Mouse (Mus musculus): ENCODE data around the gene Cdc34b. TPM values are rescaled to one million over a fixed set of nuclear protein-coding genes. Genes with fewer than 3 reads are reported as not detected.
"Not testable (repeated sequence)": the region's sequence is repeated elsewhere in the genome, so short reads cannot be mapped to it uniquely, and the experiment has no call there.

The Cdc34b gene
- total RNA-seq (2012; rRNA removed) (0.21 TPM in 1 of 2 replicates, not detected in the other), total RNA-seq (2014; rRNA removed) (0.19 TPM in 1 of 2 replicates, not detected in the other), polyA plus RNA-seq (2012; ENCODE audit: insufficient read length, low read depth) (not detected in 2 replicates)

DNA sequence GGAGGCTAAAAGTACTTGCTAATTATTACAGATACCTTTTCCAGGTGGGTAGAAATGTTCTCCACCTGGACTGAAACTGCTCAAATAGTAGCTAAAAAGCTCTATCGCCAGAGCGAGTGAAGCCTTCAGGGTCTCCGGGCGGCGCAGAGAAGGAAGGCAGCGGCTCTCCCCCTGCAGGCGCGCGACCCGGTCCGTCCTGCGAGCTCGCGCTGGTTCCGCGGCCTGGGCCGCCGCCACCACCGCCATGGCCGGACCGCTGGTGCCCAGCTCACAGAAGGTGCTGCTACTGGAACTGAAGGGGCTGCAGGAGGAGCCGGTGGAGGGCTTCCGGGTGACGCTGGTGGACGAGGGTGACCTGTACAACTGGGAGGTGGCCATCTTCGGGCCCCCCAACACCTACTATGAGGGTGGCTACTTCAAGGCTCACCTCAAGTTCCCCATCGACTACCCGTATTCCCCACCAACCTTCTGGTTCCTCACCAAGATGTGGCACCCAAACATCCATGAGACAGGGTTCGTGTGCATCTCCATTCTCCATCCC is at the start of gene Cdc34b:
Cdc34b (plus strand) TSS at position 51 of the 541 bp plus-strand sequence.
- no peaks in the 10 kb centered on the region for H3K36me3 ChIP-seq (replicated peaks in 1 of 2; ENCODE audit: control insufficient read depth in 1 of 2, insufficient read depth in 1 of 2, low read length in 1 of 2)
- H3K4me1 ChIP-seq (ENCODE audit: control insufficient read depth in 1 of 2, insufficient read depth in 2 of 2) = no peaks in the 10 kb centered on the region
- H3K79me2 ChIP-seq (replicated peaks; ENCODE audit: control insufficient read depth, extremely low read depth, insufficient read depth, poor library complexity, severe bottlenecking) = no peaks in the 10 kb centered on the region
- H3K9me3 ChIP-seq (replicated peaks; ENCODE audit: low read length) = peaks cover 10% of the 10 kb centered on the region
- peaks cover 85% of the 10 kb centered on the region for H3K27me3 ChIP-seq (replicated peaks)
- in situ Hi-C loops (cut with MboI; ENCODE audit: low pct_ligation_motif_present, low pct_unique_long_range_greater_than_20kb, low sequenced_read_pairs) (no loop called here), dilution Hi-C loops (cut with MboI; ENCODE audit: extremely low pct_ligation_motif_present, extremely low pct_unique_long_range_greater_than_20kb, low sequenced_read_pairs) (no loop called here)
- H3K4me3 ChIP-seq (replicated peaks in 1 of 3; ENCODE audit: low read depth in 2 of 3, low read length in 2 of 3, poor library complexity in 1 of 3) = no peak within 1 kb of the TSS
- H3K9ac ChIP-seq (ENCODE audit: insufficient read depth, low read depth) = no peak within 1 kb of the TSS
- TF ChIP-seq USF2 (conservative IDR thresholded peaks at IDR 0.05; ENCODE audit: low read depth, low read length) (no peak), UBTF (IDR thresholded peaks at IDR 0.05; ENCODE audit: low read depth, low read length) (no peak), JUN (IDR thresholded peaks at IDR 0.05; ENCODE audit: insufficient read depth, low read depth, low read length) (no peak), RCOR1 (conservative IDR thresholded peaks at IDR 0.05; ENCODE audit: low read depth, low read length) (no peak), TCF12 (IDR thresholded peaks at IDR 0.05; ENCODE audit: low read depth, low read length) (no peak), ETS1 (conservative IDR thresholded peaks at IDR 0.05; ENCODE audit: low read depth, low read length) (no peak), GABPA (IDR thresholded peaks at IDR 0.05; ENCODE audit: insufficient replicate concordance, low read depth, low read length) (no peak), MYC (IDR thresholded peaks at IDR 0.05; ENCODE audit: low read depth, low read length) (no peak), MXI1 (IDR thresholded peaks at IDR 0.05; ENCODE audit: low read depth, low read length) (no peak), POLR2AphosphoS2 (IDR thresholded peaks at IDR 0.05; ENCODE audit: low read depth, low read length) (no peak), ZC3H11A (IDR thresholded peaks at IDR 0.05; ENCODE audit: low read depth, low read length) (no peak), E2F4 (IDR thresholded peaks at IDR 0.05; ENCODE audit: insufficient replicate concordance, low read depth, low read length) (no peak), MAZ (IDR thresholded peaks at IDR 0.05; ENCODE audit: low read depth, low read length) (no peak), MAFK (IDR thresholded peaks at IDR 0.05; ENCODE audit: insufficient replicate concordance, low read length) (no peak), ZNF384 (IDR thresholded peaks at IDR 0.05; ENCODE audit: low read depth, low read length) (no peak), ZKSCAN1 (IDR thresholded peaks at IDR 0.05; ENCODE audit: borderline replicate concordance, low read depth, low read length) (no peak), MAX (IDR thresholded peaks at IDR 0.05; ENCODE audit: low read length) (no peak)
- H3K27ac ChIP-seq (ENCODE audit: insufficient read depth, low read depth) = no peak within 1 kb of the TSS
- no peak for DNase-seq (ENCODE audit: extremely low read depth)
- H3K4me2 ChIP-seq (ENCODE audit: insufficient read depth, low read depth, poor library complexity, severe bottlenecking) = no peak within 1 kb of the TSS

DNA sequence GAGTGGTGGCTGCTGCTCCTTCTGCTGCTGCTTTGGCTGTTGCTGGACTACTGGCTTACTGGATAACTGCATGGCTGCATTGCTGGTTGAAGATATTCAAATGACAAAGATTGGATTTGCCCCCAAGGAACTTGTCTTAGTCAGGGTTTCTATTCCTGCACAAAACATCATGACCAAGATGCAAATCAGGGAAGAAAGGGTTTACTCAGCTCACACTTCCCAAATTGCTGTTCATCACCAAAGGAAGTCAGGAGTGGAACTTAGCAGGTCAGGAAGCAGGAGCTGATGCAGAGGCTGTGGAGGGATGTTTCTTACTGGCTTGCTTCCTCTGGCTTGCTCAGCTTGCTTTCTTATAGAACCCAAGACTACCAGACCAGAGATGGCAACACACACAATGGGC is 49.1 kb upstream of the Cdc34b start:
- peak; percentile 80 for DNase-seq (ENCODE audit: extremely low read depth)
- Histone ChIP-seq H3K4me2 (ENCODE audit: insufficient read depth, low read depth, poor library complexity, severe bottlenecking) (peak overlapping the region; percentile 26; the same call in 1 of the 2 replicates), H3K4me1 (ENCODE audit: control insufficient read depth in 1 of 2, insufficient read depth in 2 of 2) (peaks cover 21 to 66% of the 10 kb centered on the region in 2 experiments)
- H3K36me3 ChIP-seq (replicated peaks in 1 of 2; ENCODE audit: control insufficient read depth in 1 of 2, insufficient read depth in 1 of 2, low read length in 1 of 2); H3K27me3 ChIP-seq (replicated peaks); H3K4me3 ChIP-seq (replicated peaks in 1 of 3; ENCODE audit: low read depth in 2 of 3, low read length in 2 of 3, poor library complexity in 1 of 3); H3K79me2 ChIP-seq (replicated peaks; ENCODE audit: control insufficient read depth, extremely low read depth, insufficient read depth, poor library complexity, severe bottlenecking); in situ Hi-C loops (cut with MboI; ENCODE audit: low pct_ligation_motif_present, low pct_unique_long_range_greater_than_20kb, low sequenced_read_pairs); H3K27ac ChIP-seq (ENCODE audit: insufficient read depth, low read depth); H3K9ac ChIP-seq (ENCODE audit: insufficient read depth, low read depth); H3K9me3 ChIP-seq (replicated peaks; ENCODE audit: low read length); dilution Hi-C loops (cut with MboI; ENCODE audit: extremely low pct_ligation_motif_present, extremely low pct_unique_long_range_greater_than_20kb, low sequenced_read_pairs): not testable (repeated sequence)
- TF ChIP-seq MAZ (IDR thresholded peaks at IDR 0.05; ENCODE audit: low read depth, low read length) (0 out of 2 replicates have a peak, but pooled peaks have one; percentile 40), TCF12 (IDR thresholded peaks at IDR 0.05; ENCODE audit: low read depth, low read length) (peak; percentile 66; the same call in 1 of the 2 replicates), CHD2 (IDR thresholded peaks at IDR 0.05; ENCODE audit: low read length) (0 out of 2 replicates have a peak, but pooled peaks have one; percentile 53), ETS1 (conservative IDR thresholded peaks at IDR 0.05; ENCODE audit: low read depth, low read length) (peak; percentile 80), MEF2A (IDR thresholded peaks at IDR 0.05; ENCODE audit: borderline replicate concordance, low read depth, low read length) (peak; percentile 97), IRF4 (IDR thresholded peaks at IDR 0.05; ENCODE audit: low read depth, low read length) (peak; percentile 86), ELF1 (IDR thresholded peaks at IDR 0.05; ENCODE audit: low read depth, low read length) (0 out of 2 replicates have a peak, but pooled peaks have one; percentile 15), MYC (IDR thresholded peaks at IDR 0.05; ENCODE audit: low read depth, low read length) (0 out of 2 replicates have a peak, but pooled peaks have one; percentile 27), JUN (IDR thresholded peaks at IDR 0.05; ENCODE audit: insufficient read depth, low read depth, low read length) (peak; percentile 57; the same call in 1 of the 2 replicates), MAFK (IDR thresholded peaks at IDR 0.05; ENCODE audit: insufficient replicate concordance, low read length) (peak; percentile 80), MAX (IDR thresholded peaks at IDR 0.05; ENCODE audit: low read length) (peak; percentile 16; the same call in 1 of the 2 replicates), RCOR1 (conservative IDR thresholded peaks at IDR 0.05; ENCODE audit: low read depth, low read length) (peak; percentile 73; the same call in 1 of the 2 replicates), EP300 (IDR thresholded peaks at IDR 0.05; ENCODE audit: low read length) (peak; percentile 89), SIN3A (IDR thresholded peaks at IDR 0.05; ENCODE audit: low read length) (0 out of 2 replicates have a peak, but pooled peaks have one; percentile 35), BHLHE40 (IDR thresholded peaks at IDR 0.05; ENCODE audit: low read depth, low read length) (peak; percentile 69)

Data from CH12.LX (cell line).